Mouse (Mus musculus): Measurements from ENCODE around the gene Olfml2b. TPM values are rescaled to one million over a fixed set of nuclear protein-coding genes. Genes with fewer than 3 reads are reported as not detected.

Olfml2b gene
- polyA plus RNA-seq, 1 experiment from 2014 or later: 5.2 TPM

- Histone ChIP-seq H3K4me2 (replicated peaks) (no peak overlapping the region), H3K27me3 (ENCODE audit: control insufficient read depth, insufficient read depth, low read length) (no peaks in the 10 kb centered on the region), H3K4me3 (replicated peaks; ENCODE audit: low read length) (no peak overlapping the region), H3K9ac (no peak overlapping the region), H3K27ac (no peak overlapping the region), H3K4me1 (replicated peaks; ENCODE audit: control insufficient read depth, insufficient read depth, low read length) (no peaks in the 10 kb centered on the region), H3K9me3 (ENCODE audit: control insufficient read depth, low read length) (no peaks in the 10 kb centered on the region), H3K36me3 (replicated peaks; ENCODE audit: control insufficient read depth, insufficient read depth) (no peaks in the 10 kb centered on the region)
- DNase-seq (ENCODE audit: low spot score) (no peak), ATAC-seq (ENCODE audit: low FRiP score) (no peak)
- 86% methylated on average over 7 of the region's 7 CpGs for WGBS
Measured at GRCm38 (mm10) chr1:170638941-170639340, 5.4 kb upstream of the Olfml2b start.

GRCm38 (mm10) chr1:170645896-170646605 is 1.7 kb downstream of the Olfml2b start:
- no peak for DNase-seq (ENCODE audit: low spot score)
- peak overlapping the region; percentile 25; the same call in 1 of the 2 replicates for H3K9ac ChIP-seq
- no peaks in the 10 kb centered on the region for H3K27me3 ChIP-seq (ENCODE audit: control insufficient read depth, insufficient read depth, low read length)
- H3K27ac ChIP-seq: no peak overlapping the region
- peaks cover 13% of the 10 kb centered on the region; the same call in 1 of the 2 replicates for H3K4me1 ChIP-seq (replicated peaks; ENCODE audit: control insufficient read depth, insufficient read depth, low read length)
- peak overlapping the region; percentile 77 for H3K4me2 ChIP-seq (replicated peaks)
- H3K36me3 ChIP-seq (replicated peaks; ENCODE audit: control insufficient read depth, insufficient read depth): no peaks in the 10 kb centered on the region
- no peak for ATAC-seq (ENCODE audit: low FRiP score)
- H3K9me3 ChIP-seq (ENCODE audit: control insufficient read depth, low read length): no peaks in the 10 kb centered on the region
- WGBS: 53% methylated on average over 15 of the region's 15 CpGs
- no peak overlapping the region for H3K4me3 ChIP-seq (replicated peaks; ENCODE audit: low read length)

GRCm38 (mm10) chr1:170646606-170647287 is 2.4 kb downstream of the Olfml2b start:
- WGBS: 79% methylated on average over 9 of the region's 9 CpGs
- H3K9ac ChIP-seq: no peak overlapping the region
- H3K4me1 ChIP-seq (replicated peaks; ENCODE audit: control insufficient read depth, insufficient read depth, low read length): peaks cover 13% of the 10 kb centered on the region; the same call in 1 of the 2 replicates
- no peaks in the 10 kb centered on the region for H3K36me3 ChIP-seq (replicated peaks; ENCODE audit: control insufficient read depth, insufficient read depth)
- H3K4me3 ChIP-seq (replicated peaks; ENCODE audit: low read length): no peak overlapping the region
- H3K27ac ChIP-seq: no peak overlapping the region
- H3K27me3 ChIP-seq (ENCODE audit: control insufficient read depth, insufficient read depth, low read length): no peaks in the 10 kb centered on the region
- ATAC-seq (ENCODE audit: low FRiP score) (no peak), DNase-seq (ENCODE audit: low spot score) (no peak)
- peak overlapping the region; percentile 77 for H3K4me2 ChIP-seq (replicated peaks)
- H3K9me3 ChIP-seq (ENCODE audit: control insufficient read depth, low read length): no peaks in the 10 kb centered on the region

- WGBS: 74% methylated on average over 7 of the region's 7 CpGs
- no peaks in the 10 kb centered on the region for H3K27me3 ChIP-seq (ENCODE audit: control insufficient read depth, insufficient read depth, low read length)
- no peak overlapping the region for H3K4me2 ChIP-seq (replicated peaks)
- no peak overlapping the region for H3K27ac ChIP-seq
- DNase-seq (ENCODE audit: low spot score) (no peak), ATAC-seq (ENCODE audit: low FRiP score) (no peak)
- H3K4me3 ChIP-seq (replicated peaks; ENCODE audit: low read length): no peak overlapping the region
- no peaks in the 10 kb centered on the region for H3K9me3 ChIP-seq (ENCODE audit: control insufficient read depth, low read length)
- H3K36me3 ChIP-seq (replicated peaks; ENCODE audit: control insufficient read depth, insufficient read depth): no peaks in the 10 kb centered on the region
- no peak overlapping the region for H3K9ac ChIP-seq
- peaks cover 13% of the 10 kb centered on the region; the same call in 1 of the 2 replicates for H3K4me1 ChIP-seq (replicated peaks; ENCODE audit: control insufficient read depth, insufficient read depth, low read length)
Measured at GRCm38 (mm10) chr1:170647381-170647780, 3.0 kb downstream of the Olfml2b start.

- H3K27me3 ChIP-seq (ENCODE audit: control insufficient read depth, insufficient read depth, low read length): no peaks in the 10 kb centered on the region
- 87% methylated on average over 6 of the region's 6 CpGs for WGBS
- no peak overlapping the region for H3K4me3 ChIP-seq (replicated peaks; ENCODE audit: low read length)
- H3K36me3 ChIP-seq (replicated peaks; ENCODE audit: control insufficient read depth, insufficient read depth): no peaks in the 10 kb centered on the region
- H3K9me3 ChIP-seq (ENCODE audit: control insufficient read depth, low read length): no peaks in the 10 kb centered on the region
- ATAC-seq (ENCODE audit: low FRiP score) (no peak), DNase-seq (ENCODE audit: low spot score) (no peak)
- no peak overlapping the region for H3K9ac ChIP-seq
- H3K4me2 ChIP-seq (replicated peaks): no peak overlapping the region
- H3K4me1 ChIP-seq (replicated peaks; ENCODE audit: control insufficient read depth, insufficient read depth, low read length): peaks cover 13% of the 10 kb centered on the region; the same call in 1 of the 2 replicates
- no peak overlapping the region for H3K27ac ChIP-seq
Measured at GRCm38 (mm10) chr1:170647971-170648514, 3.7 kb downstream of the Olfml2b start.

GRCm38 (mm10) chr1:170651046-170651723 is 6.9 kb downstream of the Olfml2b start:
- Histone ChIP-seq H3K27me3 (ENCODE audit: control insufficient read depth, insufficient read depth, low read length) (no peaks in the 10 kb centered on the region), H3K4me2 (replicated peaks) (no peak overlapping the region), H3K4me1 (replicated peaks; ENCODE audit: control insufficient read depth, insufficient read depth, low read length) (peaks cover 4% of the 10 kb centered on the region; the same call in 1 of the 2 replicates), H3K9me3 (ENCODE audit: control insufficient read depth, low read length) (no peaks in the 10 kb centered on the region), H3K4me3 (replicated peaks; ENCODE audit: low read length) (no peak overlapping the region), H3K36me3 (replicated peaks; ENCODE audit: control insufficient read depth, insufficient read depth) (no peaks in the 10 kb centered on the region), H3K27ac (no peak overlapping the region), H3K9ac (no peak overlapping the region)
- no peak for DNase-seq (ENCODE audit: low spot score)
- WGBS: 59% methylated on average over 6 of the region's 6 CpGs
- ATAC-seq (ENCODE audit: low FRiP score): no peak

- Histone ChIP-seq H3K27ac (no peak overlapping the region), H3K4me1 (replicated peaks; ENCODE audit: control insufficient read depth, insufficient read depth, low read length) (no peaks in the 10 kb centered on the region), H3K9ac (no peak overlapping the region)
Measured at GRCm38 (mm10) chr1:170651989-170652740, 7.8 kb downstream of the Olfml2b start.

GRCm38 (mm10) chr1:170655280-170655917 is 11.1 kb downstream of the Olfml2b start:
- WGBS: 42% methylated on average over 5 of the region's 5 CpGs
- ATAC-seq (ENCODE audit: low FRiP score) (peak; percentile 38), DNase-seq (ENCODE audit: low spot score) (no peak)

More at GRCm38 (mm10) chr1:170651989-170652740, 7.8 kb downstream of the Olfml2b start:
- no peaks in the 10 kb centered on the region for H3K27me3 ChIP-seq (ENCODE audit: control insufficient read depth, insufficient read depth, low read length)
- 68% methylated on average over 15 of the region's 15 CpGs for WGBS
- no peaks in the 10 kb centered on the region for H3K36me3 ChIP-seq (replicated peaks; ENCODE audit: control insufficient read depth, insufficient read depth)
- H3K4me2 ChIP-seq (replicated peaks): no peak overlapping the region
- ATAC-seq (ENCODE audit: low FRiP score) (no peak), DNase-seq (ENCODE audit: low spot score) (no peak)
- no peaks in the 10 kb centered on the region for H3K9me3 ChIP-seq (ENCODE audit: control insufficient read depth, low read length)
- H3K4me3 ChIP-seq (replicated peaks; ENCODE audit: low read length): no peak overlapping the region

More at GRCm38 (mm10) chr1:170655280-170655917, 11.1 kb downstream of the Olfml2b start:
- Histone ChIP-seq H3K9me3 (ENCODE audit: control insufficient read depth, low read length) (no peaks in the 10 kb centered on the region), H3K4me3 (replicated peaks; ENCODE audit: low read length) (no peak overlapping the region), H3K27me3 (ENCODE audit: control insufficient read depth, insufficient read depth, low read length) (no peaks in the 10 kb centered on the region), H3K4me1 (replicated peaks; ENCODE audit: control insufficient read depth, insufficient read depth, low read length) (no peaks in the 10 kb centered on the region; the same call in 1 of the 2 replicates), H3K9ac (no peak overlapping the region), H3K36me3 (replicated peaks; ENCODE audit: control insufficient read depth, insufficient read depth) (no peaks in the 10 kb centered on the region), H3K4me2 (replicated peaks) (no peak overlapping the region), H3K27ac (no peak overlapping the region)
